Mouse (Mus musculus) lung, embryonic 15.5 days (tissue): ENCODE results near the gene Pfdn2. TPM values are rescaled to one million over a fixed set of nuclear protein-coding genes. Genes with fewer than 3 reads are reported as not detected.

Experiments
- ATAC-seq: fragments of 200-750 bp; cut with Nextera tagmentation; 2 replicates; pipeline ENCODE4 v1.8.0; 2017; ENCODE audit warnings: moderate number of reproducible peaks, borderline replicate concordance; ENCODE audit not compliant: low FRiP score, low TSS enrichment; ENCODE audit errors: extremely low read depth
- H3K27ac ChIP-seq: fragments of 300-500 bp; sonication (generic); 2 replicates; pipeline ENCODE4 v1.5.1; 2015; ENCODE audit warnings: moderate library complexity, mild to moderate bottlenecking, inconsistent platforms
- H3K27me3 ChIP-seq: fragments of 300-500 bp; sonication (generic); 2 replicates; pipeline ENCODE4 v1.6.1; 2015; ENCODE audit warnings: inconsistent platforms
- H3K36me3 ChIP-seq: fragments of 300-500 bp; sonication (generic); 2 replicates; pipeline ENCODE4 v1.6.1; 2015; ENCODE audit warnings: inconsistent platforms
- H3K4me1 ChIP-seq: fragments of 300-500 bp; sonication (generic); 2 replicates; pipeline ENCODE4 v1.6.1; 2015; ENCODE audit warnings: inconsistent platforms
- H3K4me2 ChIP-seq: fragments of 300-500 bp; sonication (generic); 2 replicates; pipeline ENCODE4 v1.6.1; 2015; ENCODE audit warnings: inconsistent platforms, mild to moderate bottlenecking, moderate library complexity
- H3K4me3 ChIP-seq: fragments of 300-500 bp; sonication (generic); 2 replicates; pipeline ENCODE4 v1.5.1; 2015; ENCODE audit warnings: mild to moderate bottlenecking, inconsistent platforms
- H3K9ac ChIP-seq: fragments of 300-500 bp; sonication (generic); 2 replicates; pipeline ENCODE4 v1.6.1; 2015; ENCODE audit warnings: inconsistent platforms
- H3K9me3 ChIP-seq: fragments of 300-500 bp; sonication (generic); 2 replicates; pipeline ENCODE4 v1.6.1; 2016; ENCODE audit warnings: inconsistent platforms
- WGBS: fragments of 180-500 bp; shearing (Covaris S2); methylation state at CpG from one replicate; pipeline ENCODE4 v1.1.7; 2015; 5-methylcytosine and 5-hydroxymethylcytosine counted together
- polyA plus RNA-seq: library from polyadenylated mRNA; unstranded; fragments of >200 nt; fragmentation: Nextera tagmentation; extraction: Ambion mirVana; gene quantifications from 2 replicates; pipeline ENCODE4 v1.2.1, GENCODE M21; 2015

Gene Pfdn2
- polyA plus RNA-seq, 1 experiment from 2014 or later, result 83.8 TPM

DNA sequence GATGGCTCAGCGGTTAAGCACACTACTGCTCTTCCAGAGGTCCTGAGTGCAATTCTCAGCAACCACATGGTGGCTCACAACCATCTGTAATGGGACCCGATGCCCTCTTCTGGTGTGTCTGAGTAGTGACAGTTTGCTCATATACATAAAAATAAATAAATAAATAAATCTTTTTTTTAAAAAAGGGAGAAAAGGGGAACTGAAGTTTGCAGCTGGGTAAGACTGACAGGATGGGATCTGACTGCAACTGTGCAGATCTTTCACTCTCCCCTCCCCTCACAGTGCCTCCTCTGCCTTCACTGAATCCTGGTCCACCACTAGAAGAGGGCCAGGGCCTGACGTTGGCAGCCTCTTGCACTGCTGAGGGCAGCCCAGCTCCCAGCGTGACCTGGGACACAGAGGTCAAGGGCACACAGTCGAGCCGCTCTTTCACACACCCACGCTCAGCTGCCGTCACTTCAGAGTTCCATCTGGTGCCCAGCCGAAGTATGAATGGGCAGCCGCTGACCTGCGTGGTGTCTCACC lies 36.7 kb downstream of the Pfdn2 start:
- H3K27ac ChIP-seq, result no peak overlapping the region
- WGBS, result 73% methylated on average over 11 of the region's 11 CpGs
- H3K4me2 ChIP-seq, result no peak overlapping the region
- no peaks in the 10 kb centered on the region for H3K9me3 ChIP-seq
- H3K36me3 ChIP-seq, result no peaks in the 10 kb centered on the region
- no peak overlapping the region for H3K4me3 ChIP-seq
- H3K4me1 ChIP-seq, result peaks cover 11% of the 10 kb centered on the region
- peaks cover 19% of the 10 kb centered on the region for H3K27me3 ChIP-seq
- H3K9ac ChIP-seq, result no peak overlapping the region
- ATAC-seq, result no peak

DNA sequence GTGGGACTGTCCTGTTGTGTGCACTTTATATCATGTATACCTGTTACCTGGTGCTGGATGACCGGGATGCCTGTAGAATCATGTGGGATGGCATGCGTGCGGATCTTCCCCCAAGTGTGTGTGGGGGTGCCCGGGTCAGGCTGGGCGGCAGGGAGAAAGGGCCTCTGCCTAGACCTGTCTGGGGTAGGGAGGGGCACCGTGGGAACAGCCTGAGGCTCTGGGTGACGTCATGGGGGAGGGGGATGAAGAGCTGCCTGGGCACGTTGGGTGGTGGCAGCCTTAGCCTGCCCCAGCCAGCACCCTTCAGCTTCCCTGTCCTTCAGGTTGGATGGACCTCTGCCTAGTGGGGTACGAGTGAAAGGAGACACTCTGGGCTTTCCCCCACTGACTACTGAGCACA lies 38.9 kb downstream of the Pfdn2 start:
- H3K27ac ChIP-seq, result no peak overlapping the region
- 55% methylated on average over 9 of the region's 9 CpGs for WGBS
- no peak overlapping the region for H3K9ac ChIP-seq
- no peaks in the 10 kb centered on the region for H3K36me3 ChIP-seq
- H3K27me3 ChIP-seq, result peaks cover 17% of the 10 kb centered on the region
- H3K4me2 ChIP-seq, result no peak overlapping the region
- no peak overlapping the region for H3K4me3 ChIP-seq
- peaks cover 11% of the 10 kb centered on the region for H3K4me1 ChIP-seq
- H3K9me3 ChIP-seq, result no peaks in the 10 kb centered on the region
- ATAC-seq, result no peak

DNA sequence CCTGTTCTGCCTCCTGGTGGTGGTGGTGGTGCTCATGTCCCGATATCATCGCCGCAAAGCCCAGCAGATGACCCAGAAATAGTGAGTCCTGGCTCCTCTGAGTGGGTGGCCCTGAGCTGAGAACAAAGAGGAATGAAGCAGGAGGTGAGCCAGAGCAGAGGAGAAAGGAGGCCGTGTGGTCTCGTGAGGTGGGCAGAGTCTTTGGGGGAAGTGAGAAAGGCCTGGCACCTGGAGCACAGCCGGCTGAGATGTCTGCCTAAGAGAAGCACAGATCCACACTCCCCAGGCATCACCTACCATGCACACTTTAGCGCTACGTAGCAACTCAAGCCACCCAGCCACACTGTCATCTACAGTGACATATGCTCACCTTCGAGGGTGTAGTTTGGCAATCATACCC lies 39.7 kb downstream of the Pfdn2 start:
- Histone ChIP-seq H3K36me3 (no peaks in the 10 kb centered on the region), H3K27me3 (peaks cover 9% of the 10 kb centered on the region), H3K4me2 (no peak overlapping the region), H3K27ac (no peak overlapping the region), H3K4me3 (no peak overlapping the region), H3K9me3 (no peaks in the 10 kb centered on the region), H3K4me1 (peaks cover 3% of the 10 kb centered on the region), H3K9ac (no peak overlapping the region)
- 58% methylated on average over 9 of the region's 9 CpGs for WGBS
- ATAC-seq, result no peak

DNA sequence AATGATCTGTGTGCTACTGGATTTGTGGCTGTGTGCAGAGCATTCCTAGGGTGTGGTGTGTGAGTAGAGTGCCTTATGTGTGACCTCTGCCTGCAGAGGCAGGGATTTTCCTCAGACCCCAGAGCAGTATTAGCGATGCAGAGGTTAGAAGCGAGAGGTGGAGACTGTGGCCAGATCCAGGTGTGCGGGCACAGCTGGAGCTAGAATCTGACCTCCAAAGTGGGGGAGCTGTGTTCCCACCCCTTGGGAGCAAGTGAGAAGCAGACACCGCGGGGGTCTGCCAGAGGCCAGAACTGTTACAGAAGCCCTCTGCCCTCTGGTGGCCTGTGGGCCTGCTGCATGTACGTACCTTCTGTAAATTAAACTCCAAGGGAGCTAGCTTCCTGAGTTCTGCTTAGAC lies 41.6 kb downstream of the Pfdn2 start:
- WGBS, result 18% methylated on average over 6 of the region's 6 CpGs
- H3K9ac ChIP-seq, result no peak overlapping the region

DNA sequence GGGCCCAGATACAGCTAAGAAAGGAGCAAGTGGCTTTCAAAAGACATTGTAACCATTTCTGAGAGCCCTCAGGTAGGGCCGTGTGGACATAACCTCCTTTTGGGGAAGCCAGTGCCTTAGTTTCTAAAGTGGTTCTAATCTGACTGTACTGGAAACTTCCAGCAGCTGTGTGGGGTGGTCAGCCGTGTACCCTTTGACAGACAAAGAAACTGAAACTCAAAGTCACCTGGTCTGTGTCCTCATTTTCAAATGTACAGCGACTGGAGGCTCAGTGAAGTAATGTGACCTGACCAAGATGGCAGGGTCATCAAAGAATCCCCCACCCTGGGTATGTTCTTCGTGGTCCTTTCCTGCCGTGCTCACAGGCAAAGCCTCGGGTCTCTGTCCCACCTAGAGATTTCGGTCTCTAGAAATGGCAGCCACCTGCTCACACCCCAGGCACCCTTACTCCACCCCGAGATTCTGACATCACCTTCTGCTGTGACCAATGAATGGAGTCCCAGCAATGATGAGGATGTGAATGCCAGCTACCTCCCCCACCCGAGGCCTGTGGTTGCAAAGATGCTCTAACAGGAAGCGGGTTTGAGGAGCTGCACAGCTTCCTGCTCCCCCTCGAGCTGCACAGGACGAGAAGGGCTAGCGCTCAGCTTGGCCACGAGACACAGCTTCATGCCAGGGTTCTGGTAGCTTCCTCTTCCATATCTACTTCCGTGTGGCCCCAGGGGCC lies 43.1 kb downstream of the Pfdn2 start, which contains the start of gene Arhgap30:
Arhgap30 (plus strand) TSS at position 579 of the 727 bp plus-strand sequence.
- no peaks in the 10 kb centered on the region for H3K4me1 ChIP-seq
- no peaks in the 10 kb centered on the region for H3K27me3 ChIP-seq
- H3K9ac ChIP-seq, result no peak within 1 kb of the TSS
- no peak within 1 kb of the TSS for H3K4me2 ChIP-seq
- ATAC-seq, result 0 out of 2 replicates have a peak, but pooled peaks have one; percentile 11
- no peak within 1 kb of the TSS; the same call in 1 of the 2 replicates for H3K27ac ChIP-seq
- H3K36me3 ChIP-seq, result no peaks in the 10 kb centered on the region
- 0 out of 2 replicates have a peak within 1 kb of the TSS, but pooled peaks have one; percentile 12 for H3K4me3 ChIP-seq
- no peaks in the 10 kb centered on the region for H3K9me3 ChIP-seq
- WGBS, result 72% methylated on average over 15 of the region's 15 CpGs

More for the DNA sequence above, 41.6 kb downstream of the Pfdn2 start:
- Histone ChIP-seq H3K4me1 (no peaks in the 10 kb centered on the region), H3K9me3 (no peaks in the 10 kb centered on the region), H3K27me3 (no peaks in the 10 kb centered on the region), H3K4me2 (no peak overlapping the region), H3K27ac (no peak overlapping the region), H3K36me3 (no peaks in the 10 kb centered on the region), H3K4me3 (no peak overlapping the region)
- no peak for ATAC-seq

DNA sequence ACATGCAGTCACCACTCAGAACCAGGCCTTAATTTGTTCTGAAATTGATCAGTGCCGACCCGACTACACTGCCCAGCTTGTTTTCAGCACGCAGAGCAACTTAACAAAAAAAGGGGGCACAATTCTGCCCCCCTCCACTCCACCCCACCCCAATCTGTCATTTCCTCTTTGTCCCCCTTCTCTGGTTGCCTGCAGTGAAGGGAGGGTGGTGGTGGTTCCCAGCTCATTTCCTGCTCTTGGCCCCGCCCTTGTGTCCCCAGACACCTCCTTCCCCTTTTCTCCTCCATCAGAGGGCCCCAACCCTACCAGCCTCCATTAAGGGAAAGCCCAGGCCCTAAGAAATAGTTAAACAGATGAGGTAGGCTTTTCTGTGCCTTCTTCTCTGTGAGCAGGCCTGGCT lies 44.6 kb downstream of the Pfdn2 start:
- no peak overlapping the region for H3K9ac ChIP-seq
- no peak overlapping the region for H3K4me3 ChIP-seq
- H3K27me3 ChIP-seq, result no peaks in the 10 kb centered on the region
- no peaks in the 10 kb centered on the region for H3K36me3 ChIP-seq
- no peak overlapping the region for H3K4me2 ChIP-seq
- no peaks in the 10 kb centered on the region for H3K4me1 ChIP-seq
- no peaks in the 10 kb centered on the region for H3K9me3 ChIP-seq
- H3K27ac ChIP-seq, result no peak overlapping the region
- WGBS, result 61% methylated on average over 4 of the region's 4 CpGs
- ATAC-seq, result no peak

DNA sequence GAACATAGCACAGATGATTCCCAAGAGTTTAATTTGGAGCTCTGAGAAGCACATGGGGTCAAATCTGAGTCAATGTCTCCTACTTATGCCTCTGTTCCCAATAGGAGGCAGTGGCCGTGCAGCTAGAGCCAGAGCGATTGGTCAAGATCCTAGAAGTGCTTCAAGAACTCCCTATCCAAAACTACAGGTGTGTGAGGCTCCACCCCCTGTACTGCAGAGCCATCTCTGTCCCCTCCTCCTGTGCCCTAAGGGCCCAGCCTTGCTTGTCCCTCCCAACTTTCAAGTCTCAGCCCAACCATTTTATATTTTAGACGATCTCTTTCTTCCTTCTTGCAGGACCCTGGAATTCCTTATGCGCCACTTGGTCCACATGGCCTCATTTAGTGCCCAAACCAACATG lies 56.4 kb downstream of the Pfdn2 start:
- Histone ChIP-seq H3K27ac (no peak overlapping the region), H3K36me3 (no peaks in the 10 kb centered on the region), H3K27me3 (no peaks in the 10 kb centered on the region), H3K9ac (no peak overlapping the region), H3K9me3 (no peaks in the 10 kb centered on the region), H3K4me2 (no peak overlapping the region), H3K4me3 (no peak overlapping the region), H3K4me1 (no peaks in the 10 kb centered on the region)
- no peak for ATAC-seq
- 73% methylated on average over 4 of the region's 4 CpGs for WGBS

DNA sequence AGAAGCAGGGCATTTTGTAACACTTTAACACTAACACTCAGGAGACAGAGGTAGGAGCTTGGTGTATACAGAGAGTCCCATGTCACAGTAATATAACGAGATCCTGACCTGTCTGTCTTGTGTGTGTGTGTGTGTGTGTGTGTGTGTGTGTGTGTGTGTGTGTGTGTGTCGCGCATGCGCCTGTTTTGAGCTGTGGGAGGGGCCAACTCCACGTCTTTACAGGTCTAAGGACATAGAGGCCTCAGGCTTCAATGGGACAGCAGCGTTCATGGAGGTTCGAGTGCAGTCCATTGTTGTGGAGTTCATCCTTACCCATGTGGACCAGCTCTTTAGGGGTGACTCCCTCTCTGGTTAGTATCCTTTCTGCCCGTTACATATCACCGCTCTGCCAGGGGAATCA lies 57.5 kb downstream of the Pfdn2 start:
- Histone ChIP-seq H3K36me3 (no peaks in the 10 kb centered on the region), H3K27ac (no peak overlapping the region), H3K4me3 (no peak overlapping the region), H3K4me2 (no peak overlapping the region), H3K27me3 (0 out of 2 replicates have a peak, but pooled peaks cover 4% of the 10 kb centered on the region), H3K4me1 (no peaks in the 10 kb centered on the region), H3K9me3 (no peaks in the 10 kb centered on the region), H3K9ac (no peak overlapping the region)
- no peak for ATAC-seq
- 81% methylated on average over 9 of the region's 9 CpGs for WGBS

DNA sequence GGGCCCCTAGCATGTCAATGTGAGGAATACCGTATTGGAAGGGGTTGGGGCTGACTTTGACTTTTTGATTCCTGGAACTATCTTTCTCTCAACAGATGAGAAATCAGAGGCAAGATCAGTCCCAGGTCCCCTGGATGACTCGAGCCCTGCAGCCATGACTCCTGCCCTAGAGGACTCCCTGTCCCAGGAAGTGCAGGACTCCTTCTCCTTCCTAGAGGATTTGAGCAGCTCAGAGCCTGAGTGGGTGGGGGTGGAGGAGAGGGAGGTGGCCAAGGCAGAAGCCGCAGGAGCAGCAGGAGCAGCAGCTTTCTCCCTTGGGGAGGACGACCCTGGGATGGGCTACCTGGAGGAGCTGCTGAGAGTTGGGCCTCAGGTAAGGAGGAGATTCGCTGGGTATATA lies 61.8 kb downstream of the Pfdn2 start:
- Histone ChIP-seq H3K27ac (no peak overlapping the region), H3K27me3 (peaks cover 21% of the 10 kb centered on the region; the same call in 1 of the 2 replicates), H3K4me3 (no peak overlapping the region), H3K9ac (no peak overlapping the region), H3K4me1 (peaks cover under 1% of the 10 kb centered on the region; the same call in 1 of the 2 replicates), H3K4me2 (no peak overlapping the region), H3K36me3 (no peaks in the 10 kb centered on the region), H3K9me3 (no peaks in the 10 kb centered on the region)
- no peak for ATAC-seq
- 74% methylated on average over 5 of the region's 5 CpGs for WGBS

Other genes starting within 250 kb of the Pfdn2 start
- 7.2 and 8.3 TPM in 2 replicates for gene Cfap126, start 231.8 kb upstream of the Pfdn2 start, polyA plus RNA-seq
- 256 and 267 TPM in 2 replicates for gene Sdhc, start 195.1 kb upstream of the Pfdn2 start, polyA plus RNA-seq
- 0.69 and 1.0 TPM in 2 replicates for gene Mpz, start 195.0 kb upstream of the Pfdn2 start, polyA plus RNA-seq
- gene Pcp4l1, start 149.4 kb upstream of the Pfdn2 start, polyA plus RNA-seq, result 5.0 and 5.9 TPM in 2 replicates
- 0.20 and 0.33 TPM in 2 replicates for gene Nr1i3, start 131.7 kb upstream of the Pfdn2 start, polyA plus RNA-seq
- gene Tomm40l, start 123.2 kb upstream of the Pfdn2 start, polyA plus RNA-seq, result 34.9 and 35.4 TPM in 2 replicates
- gene Apoa2, start 120.6 kb upstream of the Pfdn2 start, polyA plus RNA-seq, result 9.5 and 38.1 TPM in 2 replicates
- 46.3 and 46.7 TPM in 2 replicates for gene Fcer1g, start 111.3 kb upstream of the Pfdn2 start, polyA plus RNA-seq
- gene Adamts4, start 95.2 kb upstream of the Pfdn2 start, polyA plus RNA-seq, result 7.4 and 9.6 TPM in 2 replicates
- 241 and 266 TPM in 2 replicates for gene Ndufs2, start 94.3 kb upstream of the Pfdn2 start, polyA plus RNA-seq
- gene B4galt3, start 75.3 kb upstream of the Pfdn2 start, polyA plus RNA-seq, result 81.2 and 87.2 TPM in 2 replicates
- 49.3 and 50.6 TPM in 2 replicates for gene Ppox, start 64.5 kb upstream of the Pfdn2 start, polyA plus RNA-seq
- 84.4 and 89.7 TPM in 2 replicates for gene Usp21, start 57.7 kb upstream of the Pfdn2 start, polyA plus RNA-seq
- 105 and 109 TPM in 2 replicates for gene Ufc1, start 50.6 kb upstream of the Pfdn2 start, polyA plus RNA-seq
- 49.5 and 50.5 TPM in 2 replicates for gene Dedd, start 16.5 kb upstream of the Pfdn2 start, polyA plus RNA-seq
- gene Nit1, start within 50 bp of the Pfdn2 start, polyA plus RNA-seq, result 38.3 and 42.6 TPM in 2 replicates
- 2.1 and 2.6 TPM in 2 replicates for gene Klhdc9, start 15.1 kb downstream of the Pfdn2 start, polyA plus RNA-seq
- gene Nectin4, start 24.4 kb downstream of the Pfdn2 start, polyA plus RNA-seq, result 5.1 and 7.3 TPM in 2 replicates
- gene Arhgap30, start 43.3 kb downstream of the Pfdn2 start, polyA plus RNA-seq, result 2.2 and 3.4 TPM in 2 replicates
- 72.9 and 85.7 TPM in 2 replicates for gene Usf1, start 65.6 kb downstream of the Pfdn2 start, polyA plus RNA-seq
- gene Tstd1, start 73.2 kb downstream of the Pfdn2 start, polyA plus RNA-seq, result 6.4 and 7.5 TPM in 2 replicates
- 102 and 115 TPM in 2 replicates for gene F11r, start 91.9 kb downstream of the Pfdn2 start, polyA plus RNA-seq
- gene Alyref2, start 157.8 kb downstream of the Pfdn2 start, polyA plus RNA-seq, result 12.8 and 13.0 TPM in 2 replicates
- gene Itln1, start 189.6 kb downstream of the Pfdn2 start, polyA plus RNA-seq, result not detected in 2 replicates
- gene Cd244a, start 213.5 kb downstream of the Pfdn2 start, polyA plus RNA-seq, result 0.43 and 0.57 TPM in 2 replicates